Mouse (Mus musculus): Measurements from ENCODE around the gene Spag5. TPM values are rescaled to one million over a fixed set of nuclear protein-coding genes. Genes with fewer than 3 reads are reported as not detected.

The Spag5 gene
- total and polyA plus RNA-seq, 2 experiments from 2014 or later: 9.1 to 26.7 TPM

GRCm38 (mm10) chr11:78322076-78322831 is 20.9 kb downstream of the Spag5 start:
- 33% methylated on average over 2 of the region's 2 CpGs for WGBS
- DNase-seq (ENCODE audit: low spot score): peak; percentile 76
- ATAC-seq: peak; percentile 71

GRCm38 (mm10) chr11:78322860-78323259 is 21.5 kb downstream of the Spag5 start, which contains the start of gene Aldoc:
Gene Aldoc, plus strand, starts transcription at chr11:78322968.
- Histone ChIP-seq H3K9me3 (ENCODE audit: low read length) (no peaks in the 10 kb centered on the region), H3K4me3 (ENCODE audit: low read length) (peak within 1 kb of the TSS; percentile 31), H3K27me3 (ENCODE audit: insufficient read depth, low read length) (no peaks in the 10 kb centered on the region), H3K36me3 (ENCODE audit: insufficient read depth, low read length) (no peaks in the 10 kb centered on the region), H3K9ac (replicated peaks; ENCODE audit: low read length) (peak within 1 kb of the TSS; percentile 52), H3K27ac (peak within 1 kb of the TSS; percentile 86), H3K4me1 (ENCODE audit: insufficient read depth, low read length) (peaks cover 8% of the 10 kb centered on the region), H3K4me2 (ENCODE audit: low read depth, low read length) (peak within 1 kb of the TSS; percentile 53)
- WGBS: 9% methylated on average over 15 of the region's 15 CpGs
- peak; percentile 89 for ATAC-seq
- DNase-seq (ENCODE audit: low spot score): peak; percentile 90
- TF ChIP-seq CTCF (IDR thresholded peaks at IDR 0.05; ENCODE audit: low read depth): no peak

More at GRCm38 (mm10) chr11:78322076-78322831, 20.9 kb downstream of the Spag5 start:
- Histone ChIP-seq H3K27ac (peak overlapping the region; percentile 86), H3K36me3 (ENCODE audit: insufficient read depth, low read length) (no peaks in the 10 kb centered on the region), H3K9me3 (ENCODE audit: low read length) (no peaks in the 10 kb centered on the region), H3K27me3 (ENCODE audit: insufficient read depth, low read length) (no peaks in the 10 kb centered on the region), H3K4me2 (ENCODE audit: low read depth, low read length) (peak overlapping the region; percentile 53), H3K9ac (replicated peaks; ENCODE audit: low read length) (no peak overlapping the region), H3K4me1 (ENCODE audit: insufficient read depth, low read length) (peaks cover 8% of the 10 kb centered on the region), H3K4me3 (ENCODE audit: low read length) (peak overlapping the region; percentile 31)
- TF ChIP-seq CTCF (IDR thresholded peaks at IDR 0.05; ENCODE audit: low read depth): no peak

- H3K27me3 ChIP-seq (ENCODE audit: insufficient read depth, low read length): no peaks in the 10 kb centered on the region
- DNase-seq (ENCODE audit: low spot score) (peak; percentile 82), ATAC-seq (peak; percentile 39; the same call in 1 of the 2 replicates)
- no peaks in the 10 kb centered on the region for H3K9me3 ChIP-seq (ENCODE audit: low read length)
- H3K4me3 ChIP-seq (ENCODE audit: low read length): peak overlapping the region; percentile 31
- H3K4me2 ChIP-seq (ENCODE audit: low read depth, low read length): peak overlapping the region; percentile 53
- H3K9ac ChIP-seq (replicated peaks; ENCODE audit: low read length): peak overlapping the region; percentile 52; the same call in 1 of the 2 replicates
- H3K36me3 ChIP-seq (ENCODE audit: insufficient read depth, low read length): no peaks in the 10 kb centered on the region
- 53% methylated on average over 15 of the region's 15 CpGs for WGBS
- peaks cover 8% of the 10 kb centered on the region for H3K4me1 ChIP-seq (ENCODE audit: insufficient read depth, low read length)
- no peak for TF ChIP-seq CTCF (IDR thresholded peaks at IDR 0.05; ENCODE audit: low read depth)
- peak overlapping the region; percentile 86; the same call in 1 of the 2 replicates for H3K27ac ChIP-seq
Observed at GRCm38 (mm10) chr11:78324000-78324785, 22.9 kb downstream of the Spag5 start.

GRCm38 (mm10) chr11:78324965-78325364 is 23.6 kb downstream of the Spag5 start:
- WGBS: 76% methylated on average over 12 of the region's 12 CpGs
- no peaks in the 10 kb centered on the region for H3K9me3 ChIP-seq (ENCODE audit: low read length)
- no peak overlapping the region; the same call in 1 of the 2 replicates for H3K9ac ChIP-seq (replicated peaks; ENCODE audit: low read length)
- H3K36me3 ChIP-seq (ENCODE audit: insufficient read depth, low read length): no peaks in the 10 kb centered on the region
- H3K27me3 ChIP-seq (ENCODE audit: insufficient read depth, low read length): no peaks in the 10 kb centered on the region
- TF ChIP-seq CTCF (IDR thresholded peaks at IDR 0.05; ENCODE audit: low read depth): 0 out of 2 replicates have a peak, but pooled peaks have one; percentile 9
- peak overlapping the region; percentile 53 for H3K4me2 ChIP-seq (ENCODE audit: low read depth, low read length)
- DNase-seq (ENCODE audit: low spot score): no peak
- peaks cover 8% of the 10 kb centered on the region for H3K4me1 ChIP-seq (ENCODE audit: insufficient read depth, low read length)
- peak overlapping the region; percentile 31 for H3K4me3 ChIP-seq (ENCODE audit: low read length)
- ATAC-seq: no peak
- H3K27ac ChIP-seq: peak overlapping the region; percentile 86

- Histone ChIP-seq H3K27ac (no peak overlapping the region), H3K27me3 (ENCODE audit: insufficient read depth, low read length) (no peaks in the 10 kb centered on the region), H3K9ac (replicated peaks; ENCODE audit: low read length) (no peak overlapping the region), H3K4me2 (ENCODE audit: low read depth, low read length) (no peak overlapping the region), H3K4me3 (ENCODE audit: low read length) (no peak overlapping the region), H3K4me1 (ENCODE audit: insufficient read depth, low read length) (peaks cover 8% of the 10 kb centered on the region), H3K36me3 (ENCODE audit: insufficient read depth, low read length) (no peaks in the 10 kb centered on the region), H3K9me3 (ENCODE audit: low read length) (no peaks in the 10 kb centered on the region)
- TF ChIP-seq CTCF (IDR thresholded peaks at IDR 0.05; ENCODE audit: low read depth): no peak
- 88% methylated on average over 4 of the region's 4 CpGs for WGBS
- DNase-seq (ENCODE audit: low spot score) (no peak), ATAC-seq (no peak)
Observed at GRCm38 (mm10) chr11:78327215-78327614, 25.9 kb downstream of the Spag5 start.

GRCm38 (mm10) chr11:78327634-78328511 is 26.5 kb downstream of the Spag5 start, which contains the start of gene Pigs:
Gene Pigs, plus strand, starts transcription at chr11:78328415.
- peak; percentile 37 for TF ChIP-seq CTCF (IDR thresholded peaks at IDR 0.05; ENCODE audit: low read depth)
- H3K9me3 ChIP-seq (ENCODE audit: low read length): no peaks in the 10 kb centered on the region
- 12% methylated on average over 35 of the region's 37 CpGs for WGBS
- peak within 1 kb of the TSS; percentile 81 for H3K4me3 ChIP-seq (ENCODE audit: low read length)
- peak within 1 kb of the TSS; percentile 43 for H3K27ac ChIP-seq
- H3K9ac ChIP-seq (replicated peaks; ENCODE audit: low read length): peak within 1 kb of the TSS; percentile 85
- ATAC-seq: peak; percentile 95
- H3K4me1 ChIP-seq (ENCODE audit: insufficient read depth, low read length): peaks cover 8% of the 10 kb centered on the region
- no peaks in the 10 kb centered on the region for H3K36me3 ChIP-seq (ENCODE audit: insufficient read depth, low read length)
- no peaks in the 10 kb centered on the region for H3K27me3 ChIP-seq (ENCODE audit: insufficient read depth, low read length)
- H3K4me2 ChIP-seq (ENCODE audit: low read depth, low read length): peak within 1 kb of the TSS; percentile 88
- peak; percentile 98 for DNase-seq (ENCODE audit: low spot score)
